Mouse (Mus musculus): ENCODE data around the gene Aph1c. TPM values are rescaled to one million over a fixed set of nuclear protein-coding genes. Genes with fewer than 3 reads are reported as not detected.

Gene Aph1c
- 1.9 and 2.5 TPM in 2 replicates for polyA plus RNA-seq (2012; rRNA removed)

DNA sequence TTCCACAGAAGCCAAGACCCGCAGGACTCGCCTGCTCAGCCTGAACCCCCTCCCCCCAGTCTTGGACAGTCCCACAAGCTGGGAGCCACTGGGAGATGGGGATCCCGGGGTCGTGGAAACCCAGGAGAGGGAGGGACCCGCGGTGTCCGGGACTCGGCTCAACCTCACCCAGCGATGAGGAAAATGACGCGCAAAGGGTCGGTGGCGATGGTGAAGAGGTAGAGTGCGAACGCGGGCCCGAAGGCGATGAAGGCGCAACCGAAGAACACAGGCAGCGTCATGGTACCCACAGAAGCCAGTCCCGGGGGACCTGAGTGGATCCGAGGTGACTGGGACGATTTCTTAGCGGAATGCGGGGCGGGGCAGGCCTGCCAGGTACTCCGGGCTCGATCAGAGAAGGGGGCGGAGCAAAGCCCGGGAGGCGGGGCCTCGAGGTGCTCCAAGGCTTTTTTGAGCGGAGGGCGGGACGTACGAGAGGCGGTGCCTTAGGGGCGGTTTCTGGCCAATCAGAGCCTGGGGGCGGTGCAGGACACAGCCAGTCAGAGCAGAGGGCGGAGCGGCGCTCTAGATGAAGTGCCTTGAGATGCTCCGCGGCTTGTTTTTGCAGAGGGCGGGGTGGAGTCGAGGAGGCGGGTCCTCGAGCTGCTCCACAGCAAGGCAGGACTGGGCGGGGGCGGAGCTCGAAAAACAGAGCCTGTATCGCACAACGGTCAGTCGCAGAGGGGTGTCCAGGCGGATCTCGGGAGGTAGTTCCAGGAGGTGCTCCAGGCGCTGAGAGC is at the start of gene Aph1c:
TSS of gene Aph1c (minus strand) at position 409 of the 779 bp plus-strand sequence.

DNA sequence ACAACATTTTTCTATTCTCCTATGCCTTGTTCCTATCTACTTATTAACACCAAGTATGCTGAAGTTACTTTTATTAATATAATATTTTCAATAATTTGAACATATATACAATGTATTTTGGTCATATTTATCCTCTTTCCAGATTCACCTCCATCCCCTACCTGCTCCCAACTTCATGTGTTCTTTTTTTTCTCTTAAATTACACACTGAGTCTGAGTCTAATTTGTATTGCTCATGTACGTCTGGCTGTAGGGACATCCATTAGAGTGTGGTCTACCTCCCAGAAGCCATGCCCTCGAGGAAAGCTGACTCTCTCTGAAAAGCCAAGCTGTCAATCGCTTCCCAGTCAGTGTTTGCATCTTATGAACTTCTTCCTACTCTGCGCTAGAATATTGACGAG is 37.8 kb downstream of the Aph1c start, which contains the start of gene Gm10647:
TSS of gene Gm10647 (plus strand) at position 301 of the 400 bp plus-strand sequence.

DNA sequence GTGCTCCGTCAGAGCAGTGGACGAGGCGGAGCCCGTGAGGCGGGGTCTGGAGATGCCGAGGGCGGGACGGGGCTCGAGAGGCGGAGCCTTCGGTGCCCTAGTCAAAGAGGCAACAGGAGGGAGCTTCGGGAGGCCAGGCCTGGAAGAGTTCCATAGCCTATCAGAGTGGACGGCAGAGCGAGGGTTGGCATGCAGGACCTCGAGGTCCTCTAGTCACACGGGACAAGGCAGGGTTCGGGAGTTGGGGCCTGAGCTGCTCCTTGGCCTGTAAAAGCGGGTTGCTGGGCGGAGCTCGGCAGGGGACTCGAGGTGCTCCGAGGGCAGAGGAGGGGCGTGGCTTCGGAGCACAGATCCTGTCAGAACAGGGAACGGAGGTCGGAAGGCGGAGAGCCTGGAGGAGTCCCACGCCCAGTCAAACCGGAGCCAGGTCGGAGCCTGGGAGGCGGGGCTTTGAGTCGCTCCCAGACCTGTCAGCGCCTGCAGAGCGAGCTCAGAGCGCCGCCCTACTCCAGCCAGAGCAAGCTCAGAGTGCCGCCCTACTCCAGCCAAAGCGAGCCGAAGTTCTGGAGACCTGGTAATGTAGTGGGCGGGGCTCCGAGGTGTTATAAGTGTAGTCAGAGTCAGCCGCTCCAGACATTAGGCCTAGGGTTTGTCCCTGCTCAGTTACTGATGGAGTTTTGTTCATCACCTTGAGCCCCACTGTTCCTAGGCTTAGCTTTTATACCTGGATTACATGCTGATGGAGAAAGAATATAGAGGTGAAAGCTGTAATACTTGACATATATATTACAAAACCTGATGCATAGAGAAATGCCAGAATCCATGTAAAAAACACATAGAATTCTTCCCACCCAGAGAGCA is 38.8 kb downstream of the Aph1c start, which contains the start of gene Aph1b:
TSS of gene Aph1b (minus strand) at position 27 of the 861 bp plus-strand sequence.

Other genes starting within 250 kb of the Aph1c start
- 48.6 and 51.1 TPM in 2 replicates for gene Usp3, start 241.6 kb downstream of the Aph1c start, polyA plus RNA-seq (2012; rRNA removed)
- 2.9 and 6.0 TPM in 2 replicates for gene Car12, start 121.0 kb downstream of the Aph1c start, polyA plus RNA-seq (2012; rRNA removed)
- gene Aph1b, start 39.2 kb downstream of the Aph1c start, polyA plus RNA-seq (2012; rRNA removed): 21.4 and 21.6 TPM in 2 replicates
- 0.43 TPM in 2 replicates for gene Gm10647, start 37.7 kb downstream of the Aph1c start, polyA plus RNA-seq (2012; rRNA removed)
- gene Rab8b, start 85.0 kb upstream of the Aph1c start, polyA plus RNA-seq (2012; rRNA removed): 19.5 and 20.5 TPM in 2 replicates
- 99.9 and 126 TPM in 2 replicates for gene Rps27l, start 111.4 kb upstream of the Aph1c start, polyA plus RNA-seq (2012; rRNA removed)
- 16.4 and 16.7 TPM in 2 replicates for gene Lactb, start 140.8 kb upstream of the Aph1c start, polyA plus RNA-seq (2012; rRNA removed)
- 150 and 233 TPM in 2 replicates for gene Tpm1, start 214.7 kb upstream of the Aph1c start, polyA plus RNA-seq (2012; rRNA removed)